Mouse (Mus musculus) adrenal gland, postnatal 25 days (tissue): ENCODE results near the gene Lin9. TPM values are rescaled to one million over a fixed set of nuclear protein-coding genes. Genes with fewer than 3 reads are reported as not detected.
"Not testable (repeated sequence)": the region's sequence is repeated elsewhere in the genome, so short reads cannot be mapped to it uniquely, and the experiment has no call there.

ENCODE experiments used
- DNase-seq: peaks from one replicate; pipeline ENCODE4 v3.0.0; 2021; ENCODE audit warnings: mixed read lengths
- long read RNA-seq: library from polyadenylated mRNA; stranded (forward); transcript quantifications from one replicate; pipeline ENCODE4 v2.0.0, GENCODE M21; 2021
- total RNA-seq: library from RNA; stranded (reverse); gene quantifications from 2 replicates; pipeline ENCODE4 v1.2.3, GENCODE M21; 2021

The Lin9 gene
- 7.5 and 9.3 TPM in 2 replicates for total RNA-seq
- long read RNA-seq, partial matches to known transcripts = 0 of 2 reads
- long read RNA-seq, other reads (novel, unspliced or antisense) = 1 of 2 reads

- DNase-seq = peak; percentile 93
These were observed at the start of gene Lin9 for GRCm38 (mm10) chr1:180641137-180641517. TSS of gene Lin9 (plus strand) at chr1:180641150.

GRCm38 (mm10) chr1:180600578-180600977 is 40.4 kb upstream of the Lin9 start:
- DNase-seq = no peak

GRCm38 (mm10) chr1:180601806-180602205 is 39.1 kb upstream of the Lin9 start:
- no peak for DNase-seq

- peak; percentile 26 for DNase-seq
These were observed 36.4 kb upstream of the Lin9 start for GRCm38 (mm10) chr1:180604579-180604978.

GRCm38 (mm10) chr1:180606106-180606505 is 34.8 kb upstream of the Lin9 start:
- DNase-seq = no peak

GRCm38 (mm10) chr1:180606796-180607577 is 34.0 kb upstream of the Lin9 start:
- no peak for DNase-seq

- DNase-seq = no peak
These were observed 33.4 kb upstream of the Lin9 start for GRCm38 (mm10) chr1:180607578-180607879.

- DNase-seq = not testable (repeated sequence)
These were observed 29.1 kb upstream of the Lin9 start for GRCm38 (mm10) chr1:180611842-180612241.

GRCm38 (mm10) chr1:180616762-180617161 is 24.2 kb upstream of the Lin9 start:
- DNase-seq = no peak

- DNase-seq = no peak
These were observed 18.6 kb upstream of the Lin9 start for GRCm38 (mm10) chr1:180622389-180622788.

GRCm38 (mm10) chr1:180623911-180624310 is 17.0 kb upstream of the Lin9 start:
- no peak for DNase-seq

GRCm38 (mm10) chr1:180626141-180626540 is 14.8 kb upstream of the Lin9 start:
- peak; percentile 59 for DNase-seq

- DNase-seq = not testable (repeated sequence)
These were observed 3.2 kb upstream of the Lin9 start for GRCm38 (mm10) chr1:180637796-180638195.

- no peak for DNase-seq
These were observed 1.2 kb upstream of the Lin9 start for GRCm38 (mm10) chr1:180639416-180640401.

- peak; percentile 49 for DNase-seq
These were observed 285 bp upstream of the Lin9 start for GRCm38 (mm10) chr1:180640605-180641125.

GRCm38 (mm10) chr1:180641518-180642227 is 723 bp downstream of the Lin9 start:
- no peak for DNase-seq

GRCm38 (mm10) chr1:180642228-180642564 is 1.2 kb downstream of the Lin9 start:
- DNase-seq = no peak

GRCm38 (mm10) chr1:180691284-180691683 is 50.3 kb downstream of the Lin9 start:
- DNase-seq = peak; percentile 24

- DNase-seq = peak; percentile 12
These were observed 55.8 kb downstream of the Lin9 start, which contains the start of gene Mixl1 for GRCm38 (mm10) chr1:180696626-180697352. TSS of gene Mixl1 (minus strand) at chr1:180697034.

- no peak for DNase-seq
These were observed 57.1 kb downstream of the Lin9 start for GRCm38 (mm10) chr1:180698063-180698462.

- DNase-seq = no peak
These were observed 62.5 kb downstream of the Lin9 start for GRCm38 (mm10) chr1:180703400-180703799.
